Mouse (Mus musculus) liver, postnatal 0 days (tissue): Measurements from ENCODE around the gene Hmx2. TPM values are rescaled to one million over a fixed set of nuclear protein-coding genes. Genes with fewer than 3 reads are reported as not detected.

Experiments used
- ATAC-seq: fragments of 200-750 bp; cut with Nextera tagmentation; 2 replicates; pipeline ENCODE4 v1.8.0; 2017; ENCODE audit warnings: mild to moderate bottlenecking, moderate library complexity
- DNase-seq: peaks from one replicate; pipeline ENCODE4 v3.0.0-alpha.2; 2016
- H3K27ac ChIP-seq: fragments of 300-500 bp; sonication (generic); 2 replicates; pipeline ENCODE4 v1.5.1; 2014; ENCODE audit warnings: antibody characterized with exemption, moderate library complexity, mild to moderate bottlenecking, low read depth
- H3K27me3 ChIP-seq: fragments of 300-500 bp; sonication (generic); 2 replicates; pipeline ENCODE4 v1.6.1; 2014; ENCODE audit warnings: low read length, control low read depth, mixed read lengths; ENCODE audit not compliant: insufficient read depth
- H3K36me3 ChIP-seq: fragments of 300-500 bp; sonication (generic); replicated peaks from 2 replicates; pipeline ENCODE4 v1.6.1; 2014; ENCODE audit warnings: mild to moderate bottlenecking, control low read depth, low read length, moderate library complexity, mixed read lengths; ENCODE audit not compliant: insufficient read depth
- H3K4me1 ChIP-seq: fragments of 300-500 bp; sonication (generic); 2 replicates; pipeline ENCODE4 v1.6.1; 2014; ENCODE audit warnings: antibody characterized with exemption, mild to moderate bottlenecking, control low read depth; ENCODE audit not compliant: insufficient read depth
- H3K4me2 ChIP-seq: fragments of 300-500 bp; sonication (generic); 2 replicates; pipeline ENCODE4 v1.6.1; 2014; ENCODE audit warnings: low read depth, mild to moderate bottlenecking, low read length, moderate library complexity, mixed read lengths
- H3K4me3 ChIP-seq: fragments of 300-500 bp; sonication (generic); 2 replicates; pipeline ENCODE4 v1.5.1; 2014; ENCODE audit warnings: low read depth, low read length
- H3K9ac ChIP-seq: fragments of 300-500 bp; sonication (generic); replicated peaks from 2 replicates; pipeline ENCODE4 v1.6.1; 2014; ENCODE audit warnings: mild to moderate bottlenecking, moderate library complexity
- H3K9me3 ChIP-seq: fragments of 300-500 bp; sonication (generic); 2 replicates; pipeline ENCODE4 v1.6.1; 2016; ENCODE audit warnings: mild to moderate bottlenecking, control low read depth, low read length, mixed read lengths
- CTCF ChIP-seq: sonication (generic); IDR thresholded peaks from 2 replicates; pipeline ENCODE4 v1.5.1; 2016; ENCODE audit warnings: antibody characterized with exemption, low read depth
- EP300 ChIP-seq: IDR thresholded peaks from 2 replicates; pipeline ENCODE4 v1.6.1; 2016; ENCODE audit warnings: antibody characterized with exemption, low read depth, mild to moderate bottlenecking
- WGBS: fragments of 180-500 bp; shearing (Covaris S2); extraction: QIAGEN DNeasy Blood & Tissue Kit; methylation state at CpG from one replicate; pipeline ENCODE4 v1.1.7; 2014; ENCODE audit not compliant: insufficient replicate concordance; 5-methylcytosine and 5-hydroxymethylcytosine counted together
- polyA plus RNA-seq: library from polyadenylated mRNA; unstranded; fragments of >200 nt; fragmentation: Nextera tagmentation; extraction: Ambion mirVana; gene quantifications from 2 replicates; pipeline ENCODE4 v1.2.1, GENCODE M21; 2015

Hmx2 gene
- polyA plus RNA-seq = not detected in 2 replicates

GRCm38 (mm10) chr7:131548473-131548872 lies at the start of gene Hmx2:
Gene Hmx2 (plus strand): TSS chr7:131548773.
- no peak for DNase-seq
- Histone ChIP-seq H3K36me3 (no peaks in the 10 kb centered on the region), H3K9ac (no peak within 1 kb of the TSS), H3K4me2 (no peak within 1 kb of the TSS), H3K27ac (no peak within 1 kb of the TSS), H3K4me3 (no peak within 1 kb of the TSS), H3K4me1 (0 out of 2 replicates have a peak, but pooled peaks cover 2% of the 10 kb centered on the region), H3K27me3 (peaks cover 98% of the 10 kb centered on the region), H3K9me3 (no peaks in the 10 kb centered on the region)
- no peak for TF ChIP-seq EP300
- no peak for TF ChIP-seq CTCF
- 8% methylated on average over 3 of the region's 3 CpGs for WGBS
- ATAC-seq = no peak

- DNase-seq = no peak
- H3K9me3 ChIP-seq = no peaks in the 10 kb centered on the region
- WGBS = 59% methylated on average over 2 of the region's 2 CpGs
- H3K27ac ChIP-seq = no peak overlapping the region
- H3K9ac ChIP-seq = no peak overlapping the region
- H3K27me3 ChIP-seq = no peaks in the 10 kb centered on the region
- no peaks in the 10 kb centered on the region for H3K36me3 ChIP-seq
- no peaks in the 10 kb centered on the region for H3K4me1 ChIP-seq
- H3K4me3 ChIP-seq = no peak overlapping the region
- no peak for ATAC-seq
- H3K4me2 ChIP-seq = no peak overlapping the region
- TF ChIP-seq EP300 (no peak), CTCF (no peak)
Observed at GRCm38 (mm10) chr7:131503739-131504138, 44.8 kb upstream of the Hmx2 start.

GRCm38 (mm10) chr7:131539979-131540378 lies 8.6 kb upstream of the Hmx2 start:
- H3K9me3 ChIP-seq = no peaks in the 10 kb centered on the region
- WGBS = under 1% methylated on average over 7 of the region's 7 CpGs
- peak; percentile 85 for DNase-seq
- no peak for ATAC-seq
- no peaks in the 10 kb centered on the region for H3K36me3 ChIP-seq
- H3K4me2 ChIP-seq = no peak overlapping the region
- H3K27me3 ChIP-seq = peaks cover 64% of the 10 kb centered on the region
- H3K9ac ChIP-seq = no peak overlapping the region
- peaks cover 12% of the 10 kb centered on the region for H3K4me1 ChIP-seq
- TF ChIP-seq CTCF = peak; percentile 85
- no peak for TF ChIP-seq EP300
- H3K4me3 ChIP-seq = no peak overlapping the region
- H3K27ac ChIP-seq = no peak overlapping the region

- Histone ChIP-seq H3K9ac (no peak overlapping the region), H3K36me3 (no peaks in the 10 kb centered on the region), H3K9me3 (no peaks in the 10 kb centered on the region), H3K27me3 (peaks cover 79% of the 10 kb centered on the region), H3K4me2 (peak overlapping the region; percentile 56; the same call in 1 of the 2 replicates), H3K4me3 (0 out of 2 replicates have a peak overlapping the region, but pooled peaks have one; percentile 41), H3K4me1 (peaks cover 12% of the 10 kb centered on the region), H3K27ac (no peak overlapping the region)
- DNase-seq (no peak), ATAC-seq (no peak)
- TF ChIP-seq CTCF (no peak), EP300 (no peak)
- WGBS = 3% methylated on average over 41 of the region's 41 CpGs
Observed at GRCm38 (mm10) chr7:131541184-131542114, 7.1 kb upstream of the Hmx2 start.

- DNase-seq (no peak), ATAC-seq (no peak)
- Histone ChIP-seq H3K9me3 (no peaks in the 10 kb centered on the region), H3K27ac (no peak within 1 kb of the TSS), H3K4me3 (peak within 1 kb of the TSS; percentile 41), H3K27me3 (peaks cover 83% of the 10 kb centered on the region), H3K36me3 (no peaks in the 10 kb centered on the region), H3K4me2 (peak within 1 kb of the TSS; percentile 56), H3K9ac (no peak within 1 kb of the TSS), H3K4me1 (peaks cover 12% of the 10 kb centered on the region)
- WGBS = 2% methylated on average over 65 of the region's 65 CpGs
- TF ChIP-seq EP300 (no peak), CTCF (no peak)
Observed at GRCm38 (mm10) chr7:131542115-131542871, 6.3 kb upstream of the Hmx2 start, which contains the start of gene Hmx3. Gene Hmx3 (plus strand): TSS chr7:131542867.
